Mouse (Mus musculus): Measurements from ENCODE around the gene Tmem59. TPM values are rescaled to one million over a fixed set of nuclear protein-coding genes. Genes with fewer than 3 reads are reported as not detected.

The Tmem59 gene
- total and polyA plus RNA-seq, 3 experiments: 55.8 to 78.9 TPM; not detected in 1

GRCm38 (mm10) chr4:107135663-107136062 is 42.5 kb upstream of the Tmem59 start:
- peaks cover 0 to 13% of the 10 kb centered on the region in 2 experiments; a peak in 2 of 4 replicates for H3K36me3 ChIP-seq (ENCODE audit: control insufficient read depth in 1 of 2, insufficient read depth in 2 of 2, low read length in 2 of 2)
- H3K27ac ChIP-seq (ENCODE audit: control insufficient read depth, low read depth, low read length): no peak overlapping the region
- H3K4me1 ChIP-seq (ENCODE audit: control insufficient read depth in 1 of 2, insufficient read depth in 2 of 2, low read length in 2 of 2): peaks cover 3 to 14% of the 10 kb centered on the region in 2 experiments; a peak in 3 of 4 replicates
- peak; percentile 42 for DNase-seq (ENCODE audit: low read depth, low spot score)
- H3K27me3 ChIP-seq (ENCODE audit: control insufficient read depth in 1 of 2, insufficient read depth in 2 of 2, low read length in 2 of 2): no peaks in the 10 kb centered on the region; a peak in 1 of 4 replicates
- H3K4me3 ChIP-seq (ENCODE audit: control insufficient read depth in 1 of 2, insufficient read depth in 1 of 2, low read depth in 2 of 2, low read length in 2 of 2): no peak overlapping the region
- no peaks in the 10 kb centered on the region for H3K9me3 ChIP-seq (replicated peaks; ENCODE audit: insufficient read depth, low read length)
- no peak for TF ChIP-seq KAT2A (conservative IDR thresholded peaks at IDR 0.05; ENCODE audit: low read depth, low read length)
- no peak for TF ChIP-seq POLR2AphosphoS2 (IDR thresholded peaks at IDR 0.05; ENCODE audit: low read length)
- TF ChIP-seq UBTF (IDR thresholded peaks at IDR 0.05; ENCODE audit: borderline replicate concordance, insufficient read depth, low read depth, low read length): 0 out of 2 replicates have a peak, but pooled peaks have one; percentile 74
- peak; percentile 92 for TF ChIP-seq TBP (IDR thresholded peaks at IDR 0.05; ENCODE audit: low read depth, low read length)
- TF ChIP-seq GABPA (IDR thresholded peaks at IDR 0.05; ENCODE audit: low read depth, low read length): no peak
- TF ChIP-seq USF1 (IDR thresholded peaks at IDR 0.05; ENCODE audit: low read depth, low read length): no peak
- TF ChIP-seq CHD2 (IDR thresholded peaks at IDR 0.05; ENCODE audit: low read length): no peak
- no peak for TF ChIP-seq MYB (IDR thresholded peaks at IDR 0.05; ENCODE audit: low read depth, low read length)
- no peak overlapping the region for H3K9ac ChIP-seq (ENCODE audit: control insufficient read depth, low read depth, low read length, poor library complexity, severe bottlenecking)
- H3K79me2 ChIP-seq (ENCODE audit: control insufficient read depth, insufficient read depth, low read length, poor library complexity): no peaks in the 10 kb centered on the region

DNA sequence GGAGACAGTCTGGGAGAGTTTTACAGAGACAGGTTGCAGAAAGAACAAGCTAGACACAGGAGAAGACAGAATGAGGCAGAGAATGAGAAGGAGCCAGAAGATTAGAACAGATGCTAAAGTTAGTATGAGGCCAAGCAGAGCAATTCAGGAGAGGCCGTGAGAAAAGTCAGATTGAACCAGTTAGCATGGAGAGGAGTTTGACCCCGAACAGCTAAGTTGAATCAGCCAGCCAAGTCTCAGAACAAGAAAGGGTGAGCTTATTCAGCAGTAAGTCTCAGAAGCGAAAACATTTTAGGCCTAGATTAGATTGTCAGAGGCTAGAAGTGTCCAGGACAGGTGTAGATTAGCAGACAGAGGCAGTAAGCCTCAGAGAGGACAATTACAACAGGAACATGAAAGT is 41.7 kb upstream of the Tmem59 start:
- H3K27me3 ChIP-seq (ENCODE audit: control insufficient read depth in 1 of 2, insufficient read depth in 2 of 2, low read length in 2 of 2): no peaks in the 10 kb centered on the region; a peak in 1 of 4 replicates
- no peak overlapping the region for H3K4me3 ChIP-seq (ENCODE audit: control insufficient read depth in 1 of 2, insufficient read depth in 1 of 2, low read depth in 2 of 2, low read length in 2 of 2)
- H3K36me3 ChIP-seq (ENCODE audit: control insufficient read depth in 1 of 2, insufficient read depth in 2 of 2, low read length in 2 of 2): peaks cover 0 to 13% of the 10 kb centered on the region in 2 experiments; a peak in 2 of 4 replicates
- no peak overlapping the region for H3K27ac ChIP-seq (ENCODE audit: control insufficient read depth, low read depth, low read length)
- no peaks in the 10 kb centered on the region for H3K9me3 ChIP-seq (replicated peaks; ENCODE audit: insufficient read depth, low read length)
- TF ChIP-seq ZMIZ1 (IDR thresholded peaks at IDR 0.05; ENCODE audit: low read depth, low read length) (no peak), EP300 (IDR thresholded peaks at IDR 0.05; ENCODE audit: low read depth in 1 of 2, low read length in 2 of 2) (no peak), KAT2A (conservative IDR thresholded peaks at IDR 0.05; ENCODE audit: low read depth, low read length) (no peak), JUND (IDR thresholded peaks at IDR 0.05; ENCODE audit: low read depth, low read length) (no peak), MAZ (IDR thresholded peaks at IDR 0.05; ENCODE audit: low read depth, low read length) (no peak), GABPA (IDR thresholded peaks at IDR 0.05; ENCODE audit: low read depth, low read length) (no peak), CHD2 (IDR thresholded peaks at IDR 0.05; ENCODE audit: low read length) (no peak), MEF2A (IDR thresholded peaks at IDR 0.05; ENCODE audit: extremely low read depth, insufficient replicate concordance, low read depth, low read length, poor library complexity, severe bottlenecking) (no peak), MYC (IDR thresholded peaks at IDR 0.05; ENCODE audit: low read depth, low read length) (no peak), POLR2AphosphoS2 (IDR thresholded peaks at IDR 0.05; ENCODE audit: low read length) (no peak), ZNF384 (IDR thresholded peaks at IDR 0.05; ENCODE audit: low read depth, low read length) (no peak), CHD1 (IDR thresholded peaks at IDR 0.05; ENCODE audit: low read depth, low read length) (no peak), MYB (IDR thresholded peaks at IDR 0.05; ENCODE audit: low read depth, low read length) (no peak), HCFC1 (IDR thresholded peaks at IDR 0.05; ENCODE audit: low read depth, low read length) (no peak), MAX (IDR thresholded peaks at IDR 0.05; ENCODE audit: low read length) (no peak), SIN3A (IDR thresholded peaks at IDR 0.05; ENCODE audit: low read length) (no peak), POLR2A (IDR thresholded peaks at IDR 0.05; ENCODE audit: control insufficient read depth in 1 of 2, insufficient read depth in 1 of 2, low read depth in 1 of 2, low read length in 2 of 2, poor library complexity in 1 of 2) (no peak), BHLHE40 (IDR thresholded peaks at IDR 0.05; ENCODE audit: borderline replicate concordance, low read depth, low read length) (no peak), ELF1 (IDR thresholded peaks at IDR 0.05; ENCODE audit: low read depth, low read length) (no peak)
- no peak for DNase-seq (ENCODE audit: low read depth, low spot score)
- H3K4me1 ChIP-seq (ENCODE audit: control insufficient read depth in 1 of 2, insufficient read depth in 2 of 2, low read length in 2 of 2): peaks cover 3 to 14% of the 10 kb centered on the region in 2 experiments; a peak in 3 of 4 replicates
- no peaks in the 10 kb centered on the region for H3K79me2 ChIP-seq (ENCODE audit: control insufficient read depth, insufficient read depth, low read length, poor library complexity)
- H3K9ac ChIP-seq (ENCODE audit: control insufficient read depth, low read depth, low read length, poor library complexity, severe bottlenecking): no peak overlapping the region

Data from MEL (cell line).